Mouse (Mus musculus) heart, embryonic 15.5 days (tissue): Measurements from ENCODE around the gene P3h2. TPM values are rescaled to one million over a fixed set of nuclear protein-coding genes. Genes with fewer than 3 reads are reported as not detected.

Experiments used
- ATAC-seq: fragments of 200-750 bp; cut with Nextera tagmentation; replicated peaks from 2 replicates; pipeline ENCODE4 v1.8.0; 2017; ENCODE audit warnings: low read depth, moderate TSS enrichment; ENCODE audit not compliant: insufficient number of reproducible peaks, insufficient read depth, low FRiP score
- H3K27ac ChIP-seq: fragments of 300-500 bp; sonication (generic); 2 replicates; pipeline ENCODE4 v1.5.1; 2015; ENCODE audit warnings: mild to moderate bottlenecking, inconsistent platforms
- H3K27me3 ChIP-seq: fragments of 300-500 bp; sonication (generic); 2 replicates; pipeline ENCODE4 v1.6.1; 2015; ENCODE audit warnings: inconsistent platforms
- H3K36me3 ChIP-seq: fragments of 300-500 bp; sonication (generic); 2 replicates; pipeline ENCODE4 v1.6.1; 2015; ENCODE audit warnings: mild to moderate bottlenecking, inconsistent platforms
- H3K4me1 ChIP-seq: fragments of 300-500 bp; sonication (generic); replicated peaks from 2 replicates; pipeline ENCODE4 v1.6.1; 2015; ENCODE audit warnings: inconsistent platforms
- H3K4me2 ChIP-seq: fragments of 300-500 bp; sonication (generic); 2 replicates; pipeline ENCODE4 v1.6.1; 2015; ENCODE audit warnings: inconsistent platforms, mild to moderate bottlenecking, moderate library complexity
- H3K4me3 ChIP-seq: fragments of 300-500 bp; sonication (generic); 2 replicates; pipeline ENCODE4 v1.5.1; 2015; ENCODE audit warnings: mild to moderate bottlenecking, inconsistent platforms
- H3K9ac ChIP-seq: fragments of 300-500 bp; sonication (generic); 2 replicates; pipeline ENCODE4 v1.6.1; 2015; ENCODE audit warnings: mild to moderate bottlenecking, inconsistent platforms
- H3K9me3 ChIP-seq: fragments of 300-500 bp; sonication (generic); replicated peaks from 2 replicates; pipeline ENCODE4 v1.6.1; 2016; ENCODE audit warnings: inconsistent platforms
- WGBS: fragments of 180-500 bp; shearing (Covaris S2); methylation state at CpG from one replicate; pipeline ENCODE4 v1.1.7; 2015; ENCODE audit warnings: mixed read lengths; 5-methylcytosine and 5-hydroxymethylcytosine counted together
- polyA plus RNA-seq: library from polyadenylated mRNA; unstranded; fragments of >200 nt; fragmentation: Nextera tagmentation; extraction: Ambion mirVana; gene quantifications from 2 replicates; pipeline ENCODE4 v1.2.1, GENCODE M21; 2015

Gene P3h2
- polyA plus RNA-seq, 1 experiment from 2014 or later, result 3.5 TPM

DNA sequence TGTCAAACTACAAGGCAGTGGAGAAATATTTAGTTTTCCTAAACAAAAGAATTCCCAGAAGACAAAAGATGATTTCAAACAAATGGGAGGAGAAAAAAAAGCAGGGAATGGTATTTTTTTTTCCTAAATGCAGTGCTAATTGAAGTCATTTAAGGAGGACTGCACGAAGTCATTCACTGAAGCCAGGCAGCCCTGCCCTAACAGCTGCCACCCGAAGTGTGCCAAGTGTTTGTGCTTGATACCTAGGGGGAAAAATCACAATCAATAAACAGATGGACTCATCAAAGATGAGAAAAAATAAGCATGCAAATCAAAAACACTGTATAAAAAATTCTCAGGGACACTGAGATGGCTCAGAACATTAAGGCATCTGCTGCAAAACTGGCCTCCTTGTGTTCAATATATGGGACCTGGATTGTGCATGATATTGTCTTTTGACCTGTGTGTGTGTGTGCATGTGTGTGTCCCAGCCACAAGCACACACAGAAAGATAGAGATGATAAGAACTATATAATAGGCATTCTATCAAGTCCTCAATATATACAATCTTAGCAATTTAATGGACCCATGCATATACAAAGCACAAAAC is 76.1 kb downstream of the P3h2 start:
- H3K27me3 ChIP-seq, result no peaks in the 10 kb centered on the region
- 56% methylated on average over 2 of the region's 2 CpGs for WGBS
- H3K9ac ChIP-seq, result no peak overlapping the region
- 0 out of 2 replicates have a peak, but pooled peaks cover 2% of the 10 kb centered on the region for H3K4me1 ChIP-seq
- H3K4me3 ChIP-seq, result no peak overlapping the region
- no peak overlapping the region for H3K4me2 ChIP-seq
- H3K9me3 ChIP-seq, result no peaks in the 10 kb centered on the region; the same call in 1 of the 2 replicates
- H3K27ac ChIP-seq, result no peak overlapping the region
- H3K36me3 ChIP-seq, result peaks cover 8% of the 10 kb centered on the region; the same call in 1 of the 2 replicates
- no peak for ATAC-seq

DNA sequence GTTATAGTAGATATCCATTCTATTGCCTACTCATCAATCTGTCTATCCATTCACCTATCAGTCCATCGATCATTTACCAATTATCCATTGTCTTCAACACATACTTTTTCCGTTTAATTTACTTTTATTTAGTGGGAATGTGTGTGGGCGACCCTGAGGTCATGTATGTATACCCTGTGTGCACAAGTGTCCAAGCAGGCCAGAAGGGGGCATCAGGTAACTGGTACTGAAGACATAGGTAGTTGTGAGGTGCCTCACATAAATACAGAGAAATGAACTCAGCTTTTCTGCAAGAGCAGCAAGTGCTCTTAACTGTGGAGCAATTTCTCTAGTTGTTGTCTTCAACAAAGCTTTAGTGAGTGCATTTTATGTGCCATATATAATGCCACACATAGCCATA is 79.2 kb downstream of the P3h2 start:
- no peak for ATAC-seq
- Histone ChIP-seq H3K36me3 (no peaks in the 10 kb centered on the region), H3K4me2 (no peak overlapping the region), H3K4me1 (0 out of 2 replicates have a peak, but pooled peaks cover 2% of the 10 kb centered on the region), H3K9ac (no peak overlapping the region), H3K4me3 (no peak overlapping the region), H3K9me3 (no peaks in the 10 kb centered on the region), H3K27ac (no peak overlapping the region), H3K27me3 (no peaks in the 10 kb centered on the region)
- WGBS, result 78% methylated on average over 3 of the region's 3 CpGs

DNA sequence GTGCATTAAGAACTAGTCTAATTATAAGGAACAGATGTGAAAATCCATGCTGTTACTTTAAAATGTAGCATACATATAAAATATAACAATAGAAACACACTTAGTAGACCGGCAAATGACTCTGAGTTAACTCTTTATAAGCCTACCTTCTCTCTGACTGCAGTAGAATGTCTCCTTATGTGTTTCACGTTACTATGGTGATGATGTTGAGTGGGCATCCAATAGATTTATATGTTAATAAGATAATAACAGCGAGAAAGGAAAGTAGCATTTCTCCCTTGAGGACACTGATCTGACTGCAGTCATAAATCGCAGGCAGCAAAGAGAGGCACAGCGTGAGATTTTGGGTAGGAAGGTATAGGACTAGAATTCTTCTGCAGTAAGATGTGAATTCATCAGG is 81.0 kb downstream of the P3h2 start:
- no peak for ATAC-seq
- Histone ChIP-seq H3K27ac (no peak overlapping the region), H3K4me2 (no peak overlapping the region), H3K9ac (no peak overlapping the region), H3K27me3 (no peaks in the 10 kb centered on the region), H3K9me3 (no peaks in the 10 kb centered on the region), H3K36me3 (no peaks in the 10 kb centered on the region), H3K4me1 (0 out of 2 replicates have a peak, but pooled peaks cover 2% of the 10 kb centered on the region), H3K4me3 (no peak overlapping the region)
- 78% methylated on average over 5 of the region's 5 CpGs for WGBS

DNA sequence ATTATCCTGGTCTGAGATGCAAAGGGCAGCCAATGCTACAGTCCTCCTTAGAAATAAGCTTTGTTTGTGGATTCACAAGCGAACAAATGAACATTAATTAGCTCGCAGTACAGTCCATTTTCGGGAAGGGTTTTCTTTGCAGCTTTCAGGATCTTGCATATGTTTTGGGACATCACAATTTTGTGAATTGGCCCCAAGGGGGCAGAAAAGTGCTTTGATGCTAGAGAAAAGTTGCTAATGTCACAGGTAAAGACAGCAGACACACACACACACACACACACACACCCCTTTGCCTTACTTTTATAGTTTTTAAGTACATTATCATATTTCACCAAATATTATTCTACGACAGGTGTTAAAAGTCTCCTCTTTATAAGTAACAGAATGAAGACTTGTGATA is 82.2 kb downstream of the P3h2 start:
- Histone ChIP-seq H3K27ac (no peak overlapping the region), H3K9ac (no peak overlapping the region), H3K4me3 (no peak overlapping the region), H3K27me3 (no peaks in the 10 kb centered on the region), H3K36me3 (no peaks in the 10 kb centered on the region), H3K4me2 (no peak overlapping the region), H3K4me1 (0 out of 2 replicates have a peak, but pooled peaks cover 2% of the 10 kb centered on the region), H3K9me3 (no peaks in the 10 kb centered on the region)
- no peak for ATAC-seq
- WGBS, result 80% methylated on average over 4 of the region's 4 CpGs

DNA sequence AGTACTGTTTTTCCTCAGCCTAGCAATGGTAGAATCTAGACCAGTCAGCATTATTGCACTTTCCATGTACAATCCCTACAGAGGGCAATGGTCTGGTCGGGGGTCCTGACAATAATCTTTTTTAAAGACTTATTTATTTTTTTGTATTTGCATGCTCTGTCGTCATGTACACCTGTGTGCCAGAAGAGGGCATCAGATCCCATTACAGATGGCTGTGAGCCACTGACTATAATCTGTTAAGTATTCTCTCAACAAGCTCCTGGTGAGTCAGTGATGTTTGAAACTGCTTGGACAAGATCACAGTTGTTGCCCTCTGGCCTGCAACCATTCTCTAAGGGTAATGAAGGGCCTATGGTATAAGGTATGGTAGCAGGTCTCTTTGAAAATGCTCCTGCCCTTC is 83.8 kb downstream of the P3h2 start:
- Histone ChIP-seq H3K27me3 (no peaks in the 10 kb centered on the region), H3K9ac (no peak overlapping the region), H3K36me3 (no peaks in the 10 kb centered on the region), H3K27ac (no peak overlapping the region), H3K4me2 (no peak overlapping the region), H3K4me1 (0 out of 2 replicates have a peak, but pooled peaks cover 2% of the 10 kb centered on the region), H3K4me3 (no peak overlapping the region), H3K9me3 (no peaks in the 10 kb centered on the region)
- WGBS, result 55% methylated on average over 2 of the region's 2 CpGs
- no peak for ATAC-seq

DNA sequence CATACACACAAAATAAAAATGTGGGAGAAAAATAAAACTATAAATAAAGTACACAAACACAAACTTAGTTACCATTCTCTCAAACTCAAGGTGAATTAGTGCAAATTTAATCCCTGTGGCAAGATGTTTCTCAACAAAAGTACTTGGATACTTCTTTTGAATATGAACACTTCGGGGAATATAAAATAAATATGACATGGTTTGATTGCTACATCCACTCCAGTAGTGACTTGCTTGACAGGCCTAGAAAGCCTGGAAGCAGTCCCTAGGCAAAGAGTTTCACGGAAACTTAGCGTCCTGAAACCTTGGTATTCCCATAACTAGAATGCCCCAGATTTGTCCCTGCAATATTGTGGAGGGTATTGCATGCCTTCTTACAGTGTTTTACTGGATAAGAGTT is 99.8 kb downstream of the P3h2 start:
- peaks cover 9% of the 10 kb centered on the region; the same call in 1 of the 2 replicates for H3K4me1 ChIP-seq
- H3K27me3 ChIP-seq, result no peaks in the 10 kb centered on the region
- H3K36me3 ChIP-seq, result no peaks in the 10 kb centered on the region
- no peak overlapping the region for H3K9ac ChIP-seq
- H3K4me2 ChIP-seq, result no peak overlapping the region
- no peak for ATAC-seq
- H3K27ac ChIP-seq, result no peak overlapping the region
- WGBS, result 86% methylated on average over 3 of the region's 3 CpGs
- no peaks in the 10 kb centered on the region for H3K9me3 ChIP-seq
- no peak overlapping the region for H3K4me3 ChIP-seq

DNA sequence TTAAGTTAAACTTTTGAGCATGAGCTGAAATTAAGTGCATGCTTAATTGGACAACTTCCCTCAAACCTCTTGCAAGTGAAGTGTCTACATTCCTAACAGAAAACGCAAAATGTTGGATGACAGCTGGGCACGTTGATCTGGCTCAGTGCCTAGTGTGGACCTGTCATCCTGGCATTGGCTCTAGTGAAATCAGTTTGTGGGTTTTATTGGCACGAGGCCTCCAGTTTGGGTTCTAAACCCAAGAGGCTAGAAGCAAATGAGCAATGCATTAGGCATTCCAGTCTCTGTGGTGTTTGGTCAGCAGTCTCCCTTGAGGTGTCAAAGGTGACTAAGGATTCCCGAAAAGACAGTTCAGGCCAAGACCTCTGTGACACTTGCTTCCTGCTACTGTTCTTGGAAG is 102.3 kb downstream of the P3h2 start:
- Histone ChIP-seq H3K27me3 (no peaks in the 10 kb centered on the region), H3K27ac (peak overlapping the region; percentile 27; the same call in 1 of the 2 replicates), H3K4me2 (peak overlapping the region; percentile 19), H3K4me1 (peaks cover 7% of the 10 kb centered on the region; the same call in 1 of the 2 replicates), H3K9ac (no peak overlapping the region), H3K9me3 (no peaks in the 10 kb centered on the region), H3K4me3 (no peak overlapping the region), H3K36me3 (no peaks in the 10 kb centered on the region)
- 31% methylated on average over 4 of the region's 4 CpGs for WGBS
- ATAC-seq, result no peak

DNA sequence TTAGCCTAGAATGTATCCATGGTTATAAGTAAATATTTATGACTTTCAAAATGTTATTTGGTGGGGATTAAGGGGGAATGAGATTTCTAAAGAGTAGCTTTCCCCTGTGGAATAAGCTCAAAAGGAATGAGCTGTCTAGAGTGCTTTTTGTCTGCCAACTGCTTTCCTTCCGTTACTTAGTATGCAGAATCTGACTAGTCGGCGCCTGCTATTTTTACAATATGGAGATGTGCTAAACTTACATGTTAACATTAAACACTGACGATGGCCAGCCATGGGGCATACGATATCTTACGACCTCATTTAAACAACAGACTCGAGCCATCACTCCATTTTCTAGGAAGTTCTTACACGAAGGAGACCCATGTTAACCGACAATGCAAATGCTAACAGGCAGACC is 102.7 kb downstream of the P3h2 start:
- no peaks in the 10 kb centered on the region for H3K9me3 ChIP-seq
- H3K27ac ChIP-seq, result peak overlapping the region; percentile 27; the same call in 1 of the 2 replicates
- peaks cover 7% of the 10 kb centered on the region; the same call in 1 of the 2 replicates for H3K4me1 ChIP-seq
- no peak overlapping the region for H3K4me3 ChIP-seq
- no peak overlapping the region for H3K9ac ChIP-seq
- no peaks in the 10 kb centered on the region for H3K27me3 ChIP-seq
- ATAC-seq, result no peak
- 52% methylated on average over 9 of the region's 9 CpGs for WGBS
- H3K36me3 ChIP-seq, result no peaks in the 10 kb centered on the region
- peak overlapping the region; percentile 19 for H3K4me2 ChIP-seq

DNA sequence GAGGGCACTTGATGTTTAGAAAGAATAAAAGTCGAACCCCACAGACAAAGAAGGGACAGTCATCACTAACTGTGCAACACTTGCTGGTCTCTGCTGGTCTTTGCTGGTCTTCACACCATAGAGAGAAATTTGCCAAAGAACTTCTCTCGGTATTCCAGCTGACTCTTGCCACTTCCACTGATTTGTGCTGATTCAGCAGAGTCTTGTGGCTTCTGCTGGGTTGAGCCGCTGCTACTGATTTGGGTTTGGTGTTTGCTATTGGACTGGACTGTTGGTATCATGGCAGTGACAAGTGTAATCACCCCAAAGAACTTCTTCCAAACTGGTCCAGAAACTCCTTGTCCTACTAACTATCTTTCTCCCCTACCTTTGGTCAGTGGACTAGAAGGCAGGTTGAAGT is 111.0 kb downstream of the P3h2 start:
- no peaks in the 10 kb centered on the region for H3K27me3 ChIP-seq

DNA sequence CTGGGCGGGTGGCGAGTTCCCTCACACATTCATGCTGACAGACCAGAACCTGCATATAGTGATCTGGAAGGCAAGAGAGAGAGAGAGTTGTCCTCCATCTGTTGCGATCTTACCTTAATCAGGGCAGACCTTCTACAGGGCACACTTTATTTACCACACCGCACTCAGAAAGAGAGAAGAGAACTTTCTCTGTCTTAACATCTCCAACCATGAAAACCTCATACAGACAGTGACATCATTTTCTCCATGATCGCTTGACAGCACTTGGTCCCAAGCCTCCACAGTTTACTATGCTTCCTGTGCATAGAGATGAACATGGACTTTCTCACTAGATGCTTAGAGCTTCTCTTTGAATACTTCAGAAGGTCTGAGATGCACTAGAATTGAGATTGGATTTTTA is 118.4 kb downstream of the P3h2 start:
- no peak overlapping the region for H3K4me2 ChIP-seq
- WGBS, result 86% methylated on average over 5 of the region's 5 CpGs
- no peaks in the 10 kb centered on the region for H3K9me3 ChIP-seq
- 0 out of 2 replicates have a peak, but pooled peaks cover 2% of the 10 kb centered on the region for H3K36me3 ChIP-seq
- H3K4me3 ChIP-seq, result no peak overlapping the region
- ATAC-seq, result no peak
- no peaks in the 10 kb centered on the region for H3K27me3 ChIP-seq
- no peak overlapping the region for H3K9ac ChIP-seq
- H3K27ac ChIP-seq, result no peak overlapping the region
- no peaks in the 10 kb centered on the region for H3K4me1 ChIP-seq

More for the DNA sequence above, 111.0 kb downstream of the P3h2 start:
- H3K36me3 ChIP-seq, result no peaks in the 10 kb centered on the region; the same call in 1 of the 2 replicates
- no peaks in the 10 kb centered on the region for H3K4me1 ChIP-seq
- ATAC-seq, result no peak
- H3K9me3 ChIP-seq, result no peaks in the 10 kb centered on the region
- no peak overlapping the region for H3K4me3 ChIP-seq
- H3K9ac ChIP-seq, result no peak overlapping the region
- no peak overlapping the region for H3K27ac ChIP-seq
- 88% methylated on average over 3 of the region's 3 CpGs for WGBS
- H3K4me2 ChIP-seq, result no peak overlapping the region

DNA sequence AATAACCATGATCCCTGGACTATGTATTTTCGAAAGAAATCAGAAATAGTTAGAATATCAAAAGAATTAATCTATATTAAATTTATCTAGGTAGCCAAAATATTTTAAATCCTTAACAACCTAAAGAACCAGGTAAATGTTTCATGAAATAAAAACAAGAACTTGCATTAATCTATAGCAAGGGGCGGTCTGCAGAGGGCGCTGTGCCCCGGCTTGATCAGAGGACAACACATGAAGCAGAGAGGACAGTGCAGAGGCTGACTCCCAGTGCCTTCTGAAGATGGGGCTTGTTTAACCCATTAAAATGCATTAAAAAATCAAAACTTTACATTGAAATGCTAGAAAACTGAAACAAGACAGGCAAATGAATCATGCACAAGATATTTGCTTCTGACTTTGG is 121.9 kb downstream of the P3h2 start:
- H3K9me3 ChIP-seq, result no peaks in the 10 kb centered on the region

DNA sequence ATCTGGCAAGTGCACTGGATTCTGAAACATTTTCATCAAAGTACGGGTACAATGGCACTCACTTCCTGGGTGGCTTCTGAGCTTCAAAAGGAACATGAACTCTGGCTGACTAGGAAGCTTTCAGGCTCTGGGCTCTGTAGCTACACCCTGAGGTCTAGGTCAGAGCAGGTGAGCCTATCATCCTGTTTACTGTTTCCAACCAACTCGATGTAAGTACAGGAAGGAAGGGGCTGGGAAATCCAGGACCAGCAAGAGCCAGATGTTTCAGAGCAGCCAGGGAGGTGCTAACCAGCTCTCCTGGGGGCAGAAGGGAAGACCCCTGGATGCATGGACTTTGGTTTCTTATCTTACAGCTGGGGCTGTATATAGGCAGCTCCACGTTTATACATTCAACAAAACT is 126.5 kb downstream of the P3h2 start:
- Histone ChIP-seq H3K4me1 (no peaks in the 10 kb centered on the region), H3K27me3 (no peaks in the 10 kb centered on the region), H3K36me3 (no peaks in the 10 kb centered on the region), H3K9ac (no peak overlapping the region), H3K9me3 (no peaks in the 10 kb centered on the region), H3K4me2 (no peak overlapping the region), H3K4me3 (no peak overlapping the region), H3K27ac (no peak overlapping the region)
- 59% methylated on average over 3 of the region's 3 CpGs for WGBS
- ATAC-seq, result no peak

More for the DNA sequence above, 121.9 kb downstream of the P3h2 start:
- Histone ChIP-seq H3K4me3 (no peak overlapping the region), H3K4me2 (no peak overlapping the region), H3K4me1 (no peaks in the 10 kb centered on the region), H3K36me3 (0 out of 2 replicates have a peak, but pooled peaks cover 2% of the 10 kb centered on the region), H3K27ac (no peak overlapping the region), H3K27me3 (no peaks in the 10 kb centered on the region), H3K9ac (no peak overlapping the region)
- no peak for ATAC-seq
- WGBS, result 33% methylated on average over 4 of the region's 4 CpGs
